Mouse (Mus musculus): Measurements from ENCODE around the gene Akap13.

DNA sequence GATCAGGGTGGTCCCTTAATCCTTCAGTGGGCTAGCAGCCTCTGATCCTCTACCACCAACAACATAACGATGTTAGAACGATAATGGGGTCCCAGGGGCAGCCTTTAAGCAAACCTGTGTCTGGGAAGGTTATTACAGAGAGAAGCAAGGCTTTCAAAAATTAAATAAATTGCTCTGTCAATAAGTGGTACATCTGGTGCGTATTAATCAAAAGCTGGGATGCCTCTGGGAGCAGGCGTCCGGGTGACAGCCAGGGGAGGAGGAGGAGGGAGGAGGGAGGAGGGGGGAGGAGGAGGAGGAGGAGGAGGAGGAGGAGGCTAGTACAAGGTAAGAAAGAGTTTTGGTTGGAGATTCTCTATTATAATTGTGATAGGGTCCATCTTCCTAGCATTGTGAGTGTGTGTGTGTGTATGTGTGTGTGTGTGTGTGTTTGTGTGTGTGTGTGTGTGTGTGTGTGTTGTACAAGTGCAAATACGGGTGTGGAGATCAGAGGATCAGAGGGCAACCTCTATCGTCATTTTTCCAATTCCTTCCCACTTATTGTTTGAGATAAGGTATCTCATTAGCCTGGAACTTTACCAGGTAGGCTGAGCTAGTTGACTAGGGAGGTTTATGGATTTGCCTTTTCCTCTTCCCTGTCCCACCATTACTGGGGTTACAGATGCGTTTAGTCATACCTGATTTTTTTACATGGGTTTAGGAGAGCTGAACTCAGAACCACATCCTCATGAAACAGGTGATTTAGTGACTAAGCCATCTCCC is 18.7 kb upstream of the Akap13 start:
- TF ChIP-seq EP300 (IDR thresholded peaks at IDR 0.05; ENCODE audit: low read depth) (no peak), CTCF (IDR thresholded peaks at IDR 0.05; ENCODE audit: low read depth) (no peak)
